14 mouse cellular contexts compared by ENCODE assay signal in the genomic region with DNA sequence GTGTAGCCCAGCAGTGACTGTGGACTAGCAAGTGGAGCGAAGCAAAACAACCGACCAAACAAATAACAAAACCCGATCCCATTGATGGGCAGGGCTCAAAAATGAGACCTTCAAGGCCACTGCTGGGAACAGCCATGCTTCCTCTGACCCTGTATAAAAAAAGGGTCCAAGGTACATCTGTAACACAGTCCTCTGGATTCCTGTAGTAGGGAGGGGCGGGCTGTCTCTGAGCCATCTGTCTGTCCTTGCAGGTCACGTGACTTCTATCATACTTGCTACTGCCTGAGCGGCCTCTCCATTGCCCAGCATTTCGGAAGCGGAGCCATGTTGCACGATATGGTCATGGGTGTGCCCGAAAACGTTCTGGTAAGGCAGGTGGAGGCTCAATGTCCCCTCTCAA.
"Had no signal": no experiment of that assay in that cellular context is flagged by ENCODE, and none has a peak within 500 bp of the region (broad histone marks: within the 10 kb centered on the region; RNA-seq: fewer than 3 reads in every experiment).

No protein-coding gene starts in this region.

- H3K9ac ChIP-seq: kidney, embryonic 15.5 days; limb, embryonic 13.5 days; neural tube, embryonic 12.5 days had no signal

- H3K4me1 ChIP-seq: limb, embryonic 13.5 days; neural tube, embryonic 12.5 days had no signal

- H3K9me3 ChIP-seq: kidney, embryonic 15.5 days; limb, embryonic 13.5 days; neural tube, embryonic 12.5 days had no signal

- H3K27ac ChIP-seq: kidney, embryonic 15.5 days; limb, embryonic 13.5 days; neural tube, embryonic 12.5 days had no signal

- H3K4me2 ChIP-seq: kidney, embryonic 15.5 days; limb, embryonic 13.5 days; liver, embryonic 11.5 days; neural tube, embryonic 12.5 days had no signal

- DNase-seq: kidney, adult 2 months; kidney, postnatal 36 days; layer of hippocampus, adult 9-11 months; layer of hippocampus, postnatal 36 days; lung, adult 18-20 months; midbrain, embryonic 14.5 days; spleen, adult 18-20 months; thymus, adult 18-20 months; thymus, postnatal 36 days had no signal

- H3K4me3 ChIP-seq: kidney, embryonic 15.5 days; limb, embryonic 13.5 days; myocyte; neural tube, embryonic 12.5 days had no signal

- H3K27me3 ChIP-seq: kidney, embryonic 15.5 days; limb, embryonic 13.5 days; neural tube, embryonic 12.5 days had no signal
